24 mouse cellular contexts compared by ENCODE assay signal in genomic region chr15:31987291-31987690, GRCm38 (mm10).
DNase-seq lines count a peak whose midpoint lies in the region; ATAC-seq lines count a peak whose summit lies in the region.
"Had no signal": no experiment of that assay in that cellular context is flagged by ENCODE, and none has a peak within 500 bp of the region (broad histone marks: within the 10 kb centered on the region; RNA-seq: fewer than 3 reads in every experiment).

No protein-coding gene starts in this region.

- H3K4me1 ChIP-seq in hindbrain, embryonic 14.5 days (replicated peaks; ENCODE audit: control insufficient read depth, insufficient read depth, low read length), result no peaks in the 10 kb centered on the region
- H3K4me1 ChIP-seq: embryonic facial prominence, embryonic 15.5 days had no signal

- no peak overlapping the region for H3K27ac ChIP-seq in hindbrain, embryonic 14.5 days
- H3K27ac ChIP-seq: embryonic facial prominence, embryonic 13.5 days; embryonic facial prominence, embryonic 15.5 days; forebrain, embryonic 10.5 days; forebrain, embryonic 12.5 days had no signal

- no peak overlapping the region for H3K4me2 ChIP-seq in hindbrain, embryonic 14.5 days (replicated peaks)
- H3K4me2 ChIP-seq: embryonic facial prominence, embryonic 13.5 days; embryonic facial prominence, embryonic 15.5 days; forebrain, embryonic 12.5 days had no signal

- no peaks in the 10 kb centered on the region for H3K27me3 ChIP-seq in hindbrain, embryonic 14.5 days (ENCODE audit: control insufficient read depth, insufficient read depth, low read length)
- H3K27me3 ChIP-seq: CH12.LX; embryonic facial prominence, embryonic 13.5 days; embryonic facial prominence, embryonic 15.5 days; forebrain, embryonic 12.5 days had no signal

- H3K4me3 ChIP-seq in hindbrain, embryonic 14.5 days (replicated peaks; ENCODE audit: low read length), result no peak overlapping the region
- H3K4me3 ChIP-seq: embryonic facial prominence, embryonic 13.5 days; embryonic facial prominence, embryonic 15.5 days; erythroblast, embryonic 14.5 days; forebrain, embryonic 10.5 days; forebrain, embryonic 12.5 days had no signal

- ATAC-seq in hindbrain, embryonic 14.5 days (ENCODE audit: low FRiP score), result no peak
- ATAC-seq: CD4-positive, CD25-positive, alpha-beta regulatory T cell, adult 4 months; forebrain, embryonic 14.5 days; forebrain, embryonic 16.5 days; Patski had no signal

- intact Hi-C loops in heart, postnatal 25 days (cut with DNase I), result loop anchor here (10.0 kb wide), 1 partner anchor 312 kb away; no protein-coding TSS in a partner anchor

- H3K9me3 ChIP-seq in hindbrain, embryonic 14.5 days (ENCODE audit: control insufficient read depth, low read length), result no peaks in the 10 kb centered on the region
- H3K9me3 ChIP-seq: embryonic facial prominence, embryonic 13.5 days; embryonic facial prominence, embryonic 15.5 days; forebrain, embryonic 10.5 days; forebrain, embryonic 12.5 days; G1E had no signal

- DNase-seq in cerebellum, adult 9-10 months, result peak; percentile 64
- no peak for DNase-seq in cerebellum, adult 11-12 months
- DNase-seq in heart, adult 11 months, result peak; percentile 34
- no peak for DNase-seq in heart, postnatal 25 days (ENCODE audit: low spot score)
- DNase-seq in mesoderm, embryonic 11.5 days (ENCODE audit: low read depth, low spot score), result peak; percentile 4
- DNase-seq in hindbrain, embryonic 14.5 days (ENCODE audit: low spot score), result no peak
- DNase-seq: adrenal gland, adult 2 months; adrenal gland, postnatal 10 days; adrenal gland, postnatal 25 days; B cell, adult 2 months; cerebellum, adult 11 months; cerebellum, postnatal 14 days; embryo, embryonic 11 days had no signal

- no peaks in the 10 kb centered on the region for H3K36me3 ChIP-seq in hindbrain, embryonic 14.5 days (replicated peaks; ENCODE audit: control insufficient read depth, insufficient read depth)
- H3K36me3 ChIP-seq: embryonic facial prominence, embryonic 13.5 days; embryonic facial prominence, embryonic 15.5 days; forebrain, embryonic 10.5 days; forebrain, embryonic 12.5 days; G1E had no signal

- WGBS in hindbrain, embryonic 14.5 days, result 82% methylated on average over 3 of the region's 3 CpGs

- H3K9ac ChIP-seq in hindbrain, embryonic 14.5 days, result no peak overlapping the region
- H3K9ac ChIP-seq: embryonic facial prominence, embryonic 13.5 days; embryonic facial prominence, embryonic 15.5 days; forebrain, embryonic 12.5 days had no signal

Comparison
In these comparisons a context has a peak if more than half of its experiments do, and no peak if none do; other contexts are left out.
1. DNase-seq: peak in cerebellum, adult 9-10 months (single experiment), heart, adult 11 months (single experiment) and mesoderm, embryonic 11.5 days (single experiment); none in cerebellum, adult 11-12 months (single experiment), heart, postnatal 25 days (single experiment) and hindbrain, embryonic 14.5 days (single experiment).